Mouse (Mus musculus): ENCODE data around the gene Ipo9.

- TF ChIP-seq CTCF (IDR thresholded peaks at IDR 0.05; ENCODE audit: low read depth) = no peak
- TF ChIP-seq EP300 (IDR thresholded peaks at IDR 0.05; ENCODE audit: low read depth) = no peak
Measured at GRCm38 (mm10) chr1:135361491-135361890, 68.8 kb downstream of the Ipo9 start.

Measured in liver, embryonic 14.5 days (tissue).